Mouse (Mus musculus) testis, postnatal 10 days (tissue): ENCODE measurements around the gene Cdc123.
"Not testable (repeated sequence)": the region's sequence is repeated elsewhere in the genome, so short reads cannot be mapped to it uniquely, and the experiment has no call there.

ENCODE experiments used
- DNase-seq: peaks from one replicate; pipeline ENCODE4 v3.0.0; 2021; ENCODE audit warnings: low spot score

Gene Cdc123

GRCm38 (mm10) chr2:5844873-5845631 lies at the start of gene Cdc123, which contains the start of gene Nudt5:
Gene Cdc123, minus strand, starts transcription at chr2:5845164.
Gene Nudt5, plus strand, starts transcription at chr2:5845019.
- peak; percentile 85 for DNase-seq

GRCm38 (mm10) chr2:5894296-5894695 lies 49.3 kb upstream of the Cdc123 start:
- DNase-seq: no peak

GRCm38 (mm10) chr2:5889412-5889811 lies 44.4 kb upstream of the Cdc123 start:
- no peak for DNase-seq

- DNase-seq: no peak
Measured at GRCm38 (mm10) chr2:5888865-5889264, 43.9 kb upstream of the Cdc123 start.

GRCm38 (mm10) chr2:5877446-5877845 lies 32.5 kb upstream of the Cdc123 start:
- no peak for DNase-seq

- no peak for DNase-seq
Measured at GRCm38 (mm10) chr2:5869746-5870145, 24.8 kb upstream of the Cdc123 start.

- no peak for DNase-seq
Measured at GRCm38 (mm10) chr2:5867681-5868080, 22.7 kb upstream of the Cdc123 start.

GRCm38 (mm10) chr2:5862834-5863233 lies 17.9 kb upstream of the Cdc123 start, which contains the start of gene Gm13199:
Gene Gm13199, minus strand, starts transcription at chr2:5862934.
- no peak for DNase-seq

- no peak for DNase-seq
Measured at GRCm38 (mm10) chr2:5851866-5852265, 6.9 kb upstream of the Cdc123 start.

GRCm38 (mm10) chr2:5851116-5851515 lies 6.2 kb upstream of the Cdc123 start:
- no peak for DNase-seq

- DNase-seq: no peak
Measured at GRCm38 (mm10) chr2:5845826-5846225, 862 bp upstream of the Cdc123 start.

GRCm38 (mm10) chr2:5844181-5844872 lies 637 bp downstream of the Cdc123 start:
- peak; percentile 48 for DNase-seq

- DNase-seq: no peak
Measured at GRCm38 (mm10) chr2:5840815-5841214, 4.1 kb downstream of the Cdc123 start.

- no peak for DNase-seq
Measured at GRCm38 (mm10) chr2:5825265-5825913, 19.6 kb downstream of the Cdc123 start.

GRCm38 (mm10) chr2:5824685-5825084 lies 20.3 kb downstream of the Cdc123 start:
- DNase-seq: no peak

- no peak for DNase-seq
Measured at GRCm38 (mm10) chr2:5824213-5824612, 20.8 kb downstream of the Cdc123 start.

- DNase-seq: no peak
Measured at GRCm38 (mm10) chr2:5822449-5822848, 22.5 kb downstream of the Cdc123 start.

- no peak for DNase-seq
Measured at GRCm38 (mm10) chr2:5821264-5821663, 23.7 kb downstream of the Cdc123 start.

- no peak for DNase-seq
Measured at GRCm38 (mm10) chr2:5811235-5811782, 33.7 kb downstream of the Cdc123 start.

- no peak for DNase-seq
Measured at GRCm38 (mm10) chr2:5810036-5810718, 34.8 kb downstream of the Cdc123 start.

- not testable (repeated sequence) for DNase-seq
Measured at GRCm38 (mm10) chr2:5806201-5806600, 38.8 kb downstream of the Cdc123 start.

GRCm38 (mm10) chr2:5805228-5805627 lies 39.7 kb downstream of the Cdc123 start:
- no peak for DNase-seq
